Mouse (Mus musculus): ENCODE measurements around the gene Gla. TPM values are rescaled to one million over a fixed set of nuclear protein-coding genes. Genes with fewer than 3 reads are reported as not detected.
A peak's percentile ranks its signal among the peaks of the same experiment; 100 is the strongest.

Gla gene
- 3.3 and 5.0 TPM in 2 replicates for polyA plus RNA-seq (2015; fragmentation: Nextera tagmentation; extraction: Ambion mirVana)

- no peaks in the 10 kb centered on the region for H3K27me3 ChIP-seq
- H3K4me2 ChIP-seq = peak within 1 kb of the TSS; percentile 73
- no peaks in the 10 kb centered on the region for H3K9me3 ChIP-seq (replicated peaks)
- peak within 1 kb of the TSS; percentile 89 for H3K27ac ChIP-seq (replicated peaks)
- WGBS (ENCODE audit: insufficient replicate concordance) = 16% methylated on average over 33 of the region's 33 CpGs
- H3K9ac ChIP-seq = peak within 1 kb of the TSS; percentile 66
- peak within 1 kb of the TSS; percentile 69 for H3K4me3 ChIP-seq (replicated peaks)
- H3K4me1 ChIP-seq (replicated peaks) = peaks cover 8% of the 10 kb centered on the region
- peaks cover 12% of the 10 kb centered on the region; the same call in 1 of the 2 replicates for H3K36me3 ChIP-seq (replicated peaks)
- ATAC-seq (ENCODE audit: insufficient read depth) = peak; percentile 98
These were observed at the start of gene Gla, which contains the start of gene Hnrnph2 for GRCm38 (mm10) chrX:134600659-134601379. TSS of gene Gla (minus strand) at chrX:134601125. TSS of gene Hnrnph2 (plus strand) at chrX:134601179.

GRCm38 (mm10) chrX:134648031-134648692 is 47.2 kb upstream of the Gla start:
- H3K9me3 ChIP-seq (replicated peaks) = no peaks in the 10 kb centered on the region
- H3K4me2 ChIP-seq = no peak overlapping the region
- H3K27me3 ChIP-seq = no peaks in the 10 kb centered on the region
- ATAC-seq (ENCODE audit: insufficient read depth) = no peak
- H3K27ac ChIP-seq (replicated peaks) = no peak overlapping the region
- H3K4me3 ChIP-seq (replicated peaks) = no peak overlapping the region
- H3K4me1 ChIP-seq (replicated peaks) = no peaks in the 10 kb centered on the region
- no peak overlapping the region for H3K9ac ChIP-seq
- WGBS (ENCODE audit: insufficient replicate concordance) = 19% methylated on average over 11 of the region's 11 CpGs
- no peaks in the 10 kb centered on the region for H3K36me3 ChIP-seq (replicated peaks)

- no peaks in the 10 kb centered on the region for H3K27me3 ChIP-seq
- H3K4me3 ChIP-seq (replicated peaks) = no peak overlapping the region
- no peak overlapping the region for H3K9ac ChIP-seq
- H3K36me3 ChIP-seq (replicated peaks) = no peaks in the 10 kb centered on the region
- no peak overlapping the region for H3K4me2 ChIP-seq
- 34% methylated on average over 8 of the region's 8 CpGs for WGBS (ENCODE audit: insufficient replicate concordance)
- no peaks in the 10 kb centered on the region for H3K4me1 ChIP-seq (replicated peaks)
- no peak for ATAC-seq (ENCODE audit: insufficient read depth)
- H3K27ac ChIP-seq (replicated peaks) = no peak overlapping the region
- no peaks in the 10 kb centered on the region for H3K9me3 ChIP-seq (replicated peaks)
These were observed 46.5 kb upstream of the Gla start for GRCm38 (mm10) chrX:134647421-134647820.

GRCm38 (mm10) chrX:134646338-134646737 is 45.4 kb upstream of the Gla start:
- Histone ChIP-seq H3K9me3 (replicated peaks) (no peaks in the 10 kb centered on the region), H3K4me3 (replicated peaks) (no peak overlapping the region)

GRCm38 (mm10) chrX:134641000-134641760 is 40.3 kb upstream of the Gla start:
- no peak overlapping the region for H3K27ac ChIP-seq (replicated peaks)
- no peaks in the 10 kb centered on the region for H3K9me3 ChIP-seq (replicated peaks)
- H3K4me3 ChIP-seq (replicated peaks) = no peak overlapping the region
- no peaks in the 10 kb centered on the region for H3K4me1 ChIP-seq (replicated peaks)
- no peaks in the 10 kb centered on the region for H3K27me3 ChIP-seq
- 23% methylated on average over 10 of the region's 10 CpGs for WGBS (ENCODE audit: insufficient replicate concordance)
- H3K9ac ChIP-seq = no peak overlapping the region
- no peak overlapping the region for H3K4me2 ChIP-seq
- H3K36me3 ChIP-seq (replicated peaks) = no peaks in the 10 kb centered on the region
- no peak for ATAC-seq (ENCODE audit: insufficient read depth)

More at GRCm38 (mm10) chrX:134646338-134646737, 45.4 kb upstream of the Gla start:
- Histone ChIP-seq H3K27me3 (no peaks in the 10 kb centered on the region), H3K36me3 (replicated peaks) (no peaks in the 10 kb centered on the region), H3K4me2 (no peak overlapping the region), H3K9ac (no peak overlapping the region), H3K27ac (replicated peaks) (no peak overlapping the region), H3K4me1 (replicated peaks) (no peaks in the 10 kb centered on the region)
- 46% methylated on average over 1 of the region's 1 CpGs for WGBS (ENCODE audit: insufficient replicate concordance)
- no peak for ATAC-seq (ENCODE audit: insufficient read depth)

GRCm38 (mm10) chrX:134635860-134636259 is 34.9 kb upstream of the Gla start:
- 44% methylated on average over 3 of the region's 3 CpGs for WGBS (ENCODE audit: insufficient replicate concordance)
- no peak for ATAC-seq (ENCODE audit: insufficient read depth)

GRCm38 (mm10) chrX:134635111-134635510 is 34.2 kb upstream of the Gla start:
- no peaks in the 10 kb centered on the region for H3K4me1 ChIP-seq (replicated peaks)
- H3K27me3 ChIP-seq = no peaks in the 10 kb centered on the region
- no peak overlapping the region for H3K4me3 ChIP-seq (replicated peaks)
- H3K9ac ChIP-seq = no peak overlapping the region
- ATAC-seq (ENCODE audit: insufficient read depth) = no peak
- H3K4me2 ChIP-seq = no peak overlapping the region
- no peaks in the 10 kb centered on the region for H3K36me3 ChIP-seq (replicated peaks)
- no peak overlapping the region for H3K27ac ChIP-seq (replicated peaks)
- WGBS (ENCODE audit: insufficient replicate concordance) = 39% methylated on average over 3 of the region's 3 CpGs
- no peaks in the 10 kb centered on the region for H3K9me3 ChIP-seq (replicated peaks)

More at GRCm38 (mm10) chrX:134635860-134636259, 34.9 kb upstream of the Gla start:
- no peaks in the 10 kb centered on the region for H3K27me3 ChIP-seq
- no peaks in the 10 kb centered on the region for H3K4me1 ChIP-seq (replicated peaks)
- H3K9me3 ChIP-seq (replicated peaks) = no peaks in the 10 kb centered on the region
- no peaks in the 10 kb centered on the region for H3K36me3 ChIP-seq (replicated peaks)
- no peak overlapping the region for H3K27ac ChIP-seq (replicated peaks)
- H3K9ac ChIP-seq = no peak overlapping the region
- no peak overlapping the region for H3K4me3 ChIP-seq (replicated peaks)
- H3K4me2 ChIP-seq = no peak overlapping the region

GRCm38 (mm10) chrX:134632710-134633109 is 31.8 kb upstream of the Gla start:
- Histone ChIP-seq H3K4me1 (replicated peaks) (no peaks in the 10 kb centered on the region), H3K9ac (no peak overlapping the region), H3K36me3 (replicated peaks) (no peaks in the 10 kb centered on the region), H3K27me3 (no peaks in the 10 kb centered on the region), H3K9me3 (replicated peaks) (no peaks in the 10 kb centered on the region), H3K4me3 (replicated peaks) (no peak overlapping the region), H3K4me2 (no peak overlapping the region), H3K27ac (replicated peaks) (no peak overlapping the region)
- WGBS (ENCODE audit: insufficient replicate concordance) = 63% methylated on average over 5 of the region's 5 CpGs
- ATAC-seq (ENCODE audit: insufficient read depth) = no peak

GRCm38 (mm10) chrX:134628200-134628599 is 27.3 kb upstream of the Gla start:
- ATAC-seq (ENCODE audit: insufficient read depth) = no peak
- Histone ChIP-seq H3K4me2 (no peak overlapping the region), H3K36me3 (replicated peaks) (no peaks in the 10 kb centered on the region), H3K9ac (no peak overlapping the region), H3K9me3 (replicated peaks) (no peaks in the 10 kb centered on the region), H3K27ac (replicated peaks) (no peak overlapping the region), H3K4me3 (replicated peaks) (no peak overlapping the region), H3K4me1 (replicated peaks) (no peaks in the 10 kb centered on the region), H3K27me3 (no peaks in the 10 kb centered on the region)
- 26% methylated on average over 2 of the region's 2 CpGs for WGBS (ENCODE audit: insufficient replicate concordance)

GRCm38 (mm10) chrX:134623350-134623749 is 22.4 kb upstream of the Gla start:
- Histone ChIP-seq H3K27me3 (no peaks in the 10 kb centered on the region), H3K9me3 (replicated peaks) (no peaks in the 10 kb centered on the region), H3K4me1 (replicated peaks) (no peaks in the 10 kb centered on the region), H3K4me3 (replicated peaks) (no peak overlapping the region), H3K9ac (no peak overlapping the region), H3K36me3 (replicated peaks) (no peaks in the 10 kb centered on the region), H3K4me2 (no peak overlapping the region), H3K27ac (replicated peaks) (no peak overlapping the region)
- ATAC-seq (ENCODE audit: insufficient read depth) = no peak
- 68% methylated on average over 4 of the region's 4 CpGs for WGBS (ENCODE audit: insufficient replicate concordance)

GRCm38 (mm10) chrX:134621685-134622084 is 20.8 kb upstream of the Gla start:
- Histone ChIP-seq H3K9ac (no peak overlapping the region), H3K27me3 (no peaks in the 10 kb centered on the region), H3K9me3 (replicated peaks) (no peaks in the 10 kb centered on the region), H3K4me3 (replicated peaks) (no peak overlapping the region), H3K4me2 (no peak overlapping the region), H3K4me1 (replicated peaks) (no peaks in the 10 kb centered on the region), H3K36me3 (replicated peaks) (no peaks in the 10 kb centered on the region), H3K27ac (replicated peaks) (no peak overlapping the region)
- 53% methylated on average over 3 of the region's 3 CpGs for WGBS (ENCODE audit: insufficient replicate concordance)
- ATAC-seq (ENCODE audit: insufficient read depth) = no peak

All from liver, embryonic 15.5 days (tissue).